Mouse (Mus musculus): Measurements from ENCODE around the gene Rag1.

DNA sequence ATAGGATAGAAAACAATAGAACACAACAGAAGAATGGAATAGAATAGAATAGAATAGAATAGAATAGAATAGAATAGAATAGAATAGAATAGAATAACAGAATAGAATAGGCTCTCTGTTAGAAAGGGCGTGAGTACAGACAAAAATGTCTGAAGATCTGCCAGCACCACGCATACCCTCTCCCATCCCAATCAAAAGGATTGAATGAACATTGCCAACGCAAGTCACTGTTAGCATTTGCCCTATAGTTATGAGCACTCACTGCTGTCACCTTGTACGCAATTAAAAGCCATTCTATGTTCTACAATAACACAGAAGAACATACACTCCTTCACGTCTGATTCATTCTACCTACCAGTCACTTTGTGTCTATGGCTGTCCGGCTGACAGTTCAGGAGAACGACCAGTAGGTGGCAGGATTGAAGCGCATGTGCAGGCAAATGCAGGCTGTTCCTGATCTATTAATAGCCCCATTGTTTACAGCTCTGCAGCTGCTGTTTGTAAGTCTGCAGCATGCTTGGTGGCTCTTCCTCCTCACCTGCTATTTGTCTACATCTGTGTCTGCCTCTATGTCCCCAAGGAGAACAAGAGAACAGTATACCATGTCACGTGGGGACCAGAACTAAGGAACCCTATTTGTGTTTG, 15.9 kb upstream of the Rag1 start:
- TF ChIP-seq GATA1 (IDR thresholded peaks at IDR 0.05; ENCODE audit: low read length) (no peak), TAL1 (IDR thresholded peaks at IDR 0.05; ENCODE audit: low read length) (no peak)

Data from erythroblast, embryonic 14.5 days (primary cell).